8 mouse cellular contexts compared by ENCODE assay signal in genomic region chr9:43742902-43743646, GRCm38 (mm10). TPM values are rescaled to one million over a fixed set of nuclear protein-coding genes. Genes with fewer than 3 reads are reported as not detected.
A peak's percentile ranks its signal among the peaks of the same experiment; 100 is the strongest.
DNase-seq lines count a peak whose midpoint lies in the region; ATAC-seq and TF ChIP-seq lines count a peak whose summit lies in the region.

No protein-coding gene starts in this region.

- peak overlapping the region; percentile 98 for H3K27ac ChIP-seq in hindbrain, embryonic 14.5 days
- peak overlapping the region; percentile 79 for H3K27ac ChIP-seq in liver, adult 2 months (replicated peaks; ENCODE audit: insufficient read depth, low read depth, low read length)
- peak overlapping the region; percentile 94 for H3K27ac ChIP-seq in midbrain, embryonic 16.5 days (ENCODE audit: low read length)

- ATAC-seq in hindbrain, embryonic 14.5 days (ENCODE audit: low FRiP score), result no peak
- peak; percentile 7; the same call in 1 of the 2 replicates for ATAC-seq in midbrain, embryonic 16.5 days

- H3K36me3 ChIP-seq in hindbrain, embryonic 14.5 days (replicated peaks; ENCODE audit: control insufficient read depth, insufficient read depth), result no peaks in the 10 kb centered on the region
- no peaks in the 10 kb centered on the region for H3K36me3 ChIP-seq in liver, adult 2 months (ENCODE audit: control insufficient read depth, insufficient read depth, low read length)
- no peaks in the 10 kb centered on the region for H3K36me3 ChIP-seq in midbrain, embryonic 16.5 days (ENCODE audit: control insufficient read depth, insufficient read depth, low read length)

- peaks cover 34% of the 10 kb centered on the region for H3K79me2 ChIP-seq in liver, adult 2 months (ENCODE audit: control insufficient read depth, insufficient read depth, low read length)

- peak overlapping the region; percentile 76 for H3K4me3 ChIP-seq in hindbrain, embryonic 14.5 days (replicated peaks; ENCODE audit: low read length)
- H3K4me3 ChIP-seq in liver, adult 2 months (ENCODE audit: insufficient read depth, low read depth, low read length), result peak overlapping the region; percentile 70
- peak overlapping the region; percentile 89 for H3K4me3 ChIP-seq in midbrain, embryonic 16.5 days (ENCODE audit: low read depth, low read length)

- peaks cover 44% of the 10 kb centered on the region for H3K4me1 ChIP-seq in hindbrain, embryonic 14.5 days (replicated peaks; ENCODE audit: control insufficient read depth, insufficient read depth, low read length)
- peaks cover 25% of the 10 kb centered on the region for H3K4me1 ChIP-seq in liver, adult 2 months (ENCODE audit: control insufficient read depth, insufficient read depth, low read length)
- peaks cover 27% of the 10 kb centered on the region for H3K4me1 ChIP-seq in midbrain, embryonic 16.5 days (ENCODE audit: control insufficient read depth, insufficient read depth, low read length)

- WGBS in hindbrain, embryonic 14.5 days, result under 1% methylated on average over 27 of the region's 27 CpGs
- under 1% methylated on average over 27 of the region's 27 CpGs for WGBS in liver, adult 2 months
- 2% methylated on average over 27 of the region's 27 CpGs for WGBS in midbrain, embryonic 16.5 days

- peak overlapping the region; percentile 91 for H3K9ac ChIP-seq in hindbrain, embryonic 14.5 days
- H3K9ac ChIP-seq in liver, adult 2 months (ENCODE audit: low read depth, low read length), result peak overlapping the region; percentile 99
- H3K9ac ChIP-seq in midbrain, embryonic 16.5 days (ENCODE audit: low read depth, low read length), result peak overlapping the region; percentile 96

- 0 out of 2 replicates have a peak, but pooled peaks have one; percentile 29 for TF ChIP-seq POLR2A in liver, adult 2 months (IDR thresholded peaks at IDR 0.05; ENCODE audit: extremely low read depth, insufficient read depth, low read length)

- DNase-seq in right cerebral cortex, postnatal 14 days, result peak; percentile 58
- no peak for DNase-seq in right cerebral cortex, postnatal 25 days
- peak; percentile 75 for DNase-seq in cerebellum, adult 9-11 months
- peak; percentile 58 to 70 for DNase-seq in gastrocnemius, adult 8-10 months (ENCODE audit: low spot score in 2 of 2)
- peak; percentile 55 for DNase-seq in hindbrain, embryonic 14.5 days (ENCODE audit: low spot score)
- peak; percentile 78 for DNase-seq in liver, adult 2 months (ENCODE audit: extremely low read depth, low read depth, low spot score)
- peak; percentile 50 for DNase-seq in yolk sac, embryonic 10.5 days (ENCODE audit: low spot score)

- peak overlapping the region; percentile 91 for H3K4me2 ChIP-seq in hindbrain, embryonic 14.5 days (replicated peaks)
- peak overlapping the region; percentile 89 for H3K4me2 ChIP-seq in midbrain, embryonic 16.5 days (ENCODE audit: low read length)

- no peak for TF ChIP-seq CTCF in liver, adult 2 months (IDR thresholded peaks at IDR 0.05; ENCODE audit: low read depth, low read length)

- H3K9me3 ChIP-seq in hindbrain, embryonic 14.5 days (ENCODE audit: control insufficient read depth, low read length), result no peaks in the 10 kb centered on the region
- no peaks in the 10 kb centered on the region for H3K9me3 ChIP-seq in midbrain, embryonic 16.5 days (replicated peaks; ENCODE audit: control insufficient read depth, low read length, poor library complexity, severe bottlenecking)

- H3K27me3 ChIP-seq in hindbrain, embryonic 14.5 days (ENCODE audit: control insufficient read depth, insufficient read depth, low read length), result peaks cover 6% of the 10 kb centered on the region; the same call in 1 of the 2 replicates
- no peaks in the 10 kb centered on the region for H3K27me3 ChIP-seq in liver, adult 2 months (ENCODE audit: control insufficient read depth, insufficient read depth, low read length)
- H3K27me3 ChIP-seq in midbrain, embryonic 16.5 days (ENCODE audit: control insufficient read depth, insufficient read depth, low read depth, low read length), result 0 out of 2 replicates have a peak, but pooled peaks cover 4% of the 10 kb centered on the region

RNA-seq across cellular contexts. Expression of gene Nectin1, which starts 0.7 kb away (rescaled TPM):
- total RNA-seq in gastrocnemius, adult 8-10 months (2022), result 1 to 10 TPM; 1.0 to 2.1 (median 1.5) TPM
- 18.0 and 18.9 TPM in 2 replicates for polyA plus RNA-seq in hindbrain, embryonic 14.5 days (2014; fragmentation: Nextera tagmentation; extraction: Ambion mirVana)
- total RNA-seq in liver, adult 2 months (2014; rRNA removed), result 4.0 and 10.3 TPM in 2 replicates
- 38.6 and 48.0 TPM in 2 replicates for polyA plus RNA-seq in liver, adult 2 months (2012; rRNA removed)
- 13.2 and 13.4 TPM in 2 replicates for polyA plus RNA-seq in midbrain, embryonic 16.5 days (2015; fragmentation: Nextera tagmentation; extraction: Ambion mirVana)
